Comparison of ENCODE assay signal across 25 mouse cellular contexts in the genomic region with DNA sequence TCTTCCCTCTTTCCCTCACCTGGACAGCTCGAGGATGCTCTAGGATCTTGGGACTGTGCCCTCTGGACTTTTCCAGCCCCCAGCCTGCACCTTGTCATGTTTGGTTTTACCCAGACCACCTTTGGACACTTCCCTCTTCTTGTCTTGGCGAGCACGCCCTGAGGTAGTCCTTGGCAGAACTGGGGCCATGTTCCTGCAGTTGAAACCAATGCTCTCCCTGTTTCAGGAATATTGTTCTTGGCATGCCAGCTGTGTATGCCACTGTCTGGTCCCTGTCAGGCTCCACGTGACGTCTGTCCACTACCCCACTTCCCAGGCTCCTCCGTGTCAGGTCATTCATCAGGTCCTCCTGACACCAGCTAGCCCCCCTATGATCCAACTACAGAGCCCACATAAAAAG. TPM values are rescaled to one million over a fixed set of nuclear protein-coding genes. Genes with fewer than 3 reads are reported as not detected.
"Had no signal": no experiment of that assay in that cellular context is flagged by ENCODE, and none has a peak within 500 bp of the region (broad histone marks: within the 10 kb centered on the region; RNA-seq: fewer than 3 reads in every experiment).

No protein-coding gene starts in this region.

- H3K4me3 ChIP-seq: layer of hippocampus, adult 2 months; limb, embryonic 10.5 days; limb, embryonic 13.5 days; liver, embryonic 12.5 days; liver, embryonic 15.5 days; lung, embryonic 15.5 days; megakaryocyte, embryonic 14.5 days; midbrain, embryonic 10.5 days; midbrain, embryonic 13.5 days; stomach, embryonic 15.5 days had no signal

- DNase-seq: kidney, adult 11 months; kidney, adult 8-10 months; layer of hippocampus, adult 9-11 months; liver; lung, adult 18-20 months; lung, postnatal 10 days; lung, postnatal 36 days; retina, postnatal 1 day; right cerebral cortex, postnatal 25 days; spleen, adult 18-20 months; thymus, adult 2 months; thymus, postnatal 14 days; thymus, postnatal 4 days had no signal

- H3K4me1 ChIP-seq: liver, embryonic 12.5 days; liver, embryonic 15.5 days; lung, embryonic 15.5 days had no signal

- H3K9me3 ChIP-seq: limb, embryonic 10.5 days; limb, embryonic 13.5 days; liver, embryonic 12.5 days; liver, embryonic 15.5 days; lung, embryonic 15.5 days; midbrain, embryonic 10.5 days; midbrain, embryonic 13.5 days; stomach, embryonic 15.5 days had no signal

- H3K27ac ChIP-seq: layer of hippocampus, adult 2 months; limb, embryonic 13.5 days; liver, embryonic 12.5 days; liver, embryonic 15.5 days; lung, embryonic 15.5 days; midbrain, embryonic 13.5 days; stomach, embryonic 15.5 days had no signal

- H3K4me2 ChIP-seq: limb, embryonic 13.5 days; liver, embryonic 12.5 days; liver, embryonic 15.5 days; lung, embryonic 15.5 days; midbrain, embryonic 13.5 days; stomach, embryonic 15.5 days had no signal

- H3K36me3 ChIP-seq: limb, embryonic 10.5 days; limb, embryonic 13.5 days; liver, embryonic 12.5 days; liver, embryonic 15.5 days; lung, embryonic 15.5 days; midbrain, embryonic 10.5 days; midbrain, embryonic 13.5 days; stomach, embryonic 15.5 days had no signal

- H3K27me3 ChIP-seq: limb, embryonic 13.5 days; liver, embryonic 15.5 days; lung, embryonic 15.5 days; midbrain, embryonic 13.5 days; stomach, embryonic 15.5 days had no signal

- H3K9ac ChIP-seq: liver, embryonic 12.5 days; liver, embryonic 15.5 days; lung, embryonic 15.5 days; midbrain, embryonic 13.5 days; stomach, embryonic 15.5 days had no signal

RNA-seq across cellular contexts. Expression of gene Cep295nl, which starts 36.4 kb away (rescaled TPM):
- polyA plus RNA-seq: large intestine, adult 2 months; liver, embryonic 15.5 days had no signal

RNA-seq across cellular contexts. Expression of gene C1qtnf1, which starts 49.3 kb away (rescaled TPM):
- total RNA-seq: monocyte, adult 5-6 weeks had no signal
